Mouse (Mus musculus) liver, embryonic 15.5 days (tissue): ENCODE results near the gene Hoxd12. TPM values are rescaled to one million over a fixed set of nuclear protein-coding genes. Genes with fewer than 3 reads are reported as not detected.

Experiments used
- ATAC-seq: fragments of 200-750 bp; cut with Nextera tagmentation; 2 replicates; pipeline ENCODE4 v1.8.0; 2017; ENCODE audit warnings: moderate number of reproducible peaks, mild to moderate bottlenecking, moderate library complexity; ENCODE audit not compliant: insufficient read depth
- H3K27ac ChIP-seq: fragments of 300-500 bp; sonication (generic); replicated peaks from 2 replicates; pipeline ENCODE4 v1.5.1; 2015; ENCODE audit warnings: mild to moderate bottlenecking, inconsistent platforms
- H3K27me3 ChIP-seq: fragments of 300-500 bp; sonication (generic); 2 replicates; pipeline ENCODE4 v1.6.1; 2015; ENCODE audit warnings: mild to moderate bottlenecking, inconsistent platforms
- H3K36me3 ChIP-seq: fragments of 300-500 bp; sonication (generic); replicated peaks from 2 replicates; pipeline ENCODE4 v1.6.1; 2015; ENCODE audit warnings: moderate library complexity, mild to moderate bottlenecking, inconsistent platforms
- H3K4me1 ChIP-seq: fragments of 300-500 bp; sonication (generic); replicated peaks from 2 replicates; pipeline ENCODE4 v1.6.1; 2015; ENCODE audit warnings: inconsistent platforms
- H3K4me2 ChIP-seq: fragments of 300-500 bp; sonication (generic); 2 replicates; pipeline ENCODE4 v1.6.1; 2015; ENCODE audit warnings: moderate library complexity, mild to moderate bottlenecking, inconsistent platforms
- H3K4me3 ChIP-seq: fragments of 300-500 bp; sonication (generic); replicated peaks from 2 replicates; pipeline ENCODE4 v1.5.1; 2015; ENCODE audit warnings: mild to moderate bottlenecking, inconsistent platforms
- H3K9ac ChIP-seq: fragments of 300-500 bp; sonication (generic); 2 replicates; pipeline ENCODE4 v1.6.1; 2015; ENCODE audit warnings: moderate library complexity, mild to moderate bottlenecking, inconsistent platforms
- H3K9me3 ChIP-seq: fragments of 300-500 bp; sonication (generic); replicated peaks from 2 replicates; pipeline ENCODE4 v1.6.1; 2016; ENCODE audit warnings: inconsistent platforms
- WGBS: fragments of 180-500 bp; shearing (Covaris S2); methylation state at CpG from one replicate; pipeline ENCODE4 v1.1.7; 2015; ENCODE audit warnings: mixed read lengths; ENCODE audit not compliant: insufficient replicate concordance; 5-methylcytosine and 5-hydroxymethylcytosine counted together
- polyA plus RNA-seq: library from polyadenylated mRNA; unstranded; fragments of >200 nt; fragmentation: Nextera tagmentation; extraction: Ambion mirVana; gene quantifications from 2 replicates; pipeline ENCODE4 v1.2.1, GENCODE M21; 2015

Hoxd12 gene
- polyA plus RNA-seq, 1 experiment from 2014 or later, result not detected

DNA sequence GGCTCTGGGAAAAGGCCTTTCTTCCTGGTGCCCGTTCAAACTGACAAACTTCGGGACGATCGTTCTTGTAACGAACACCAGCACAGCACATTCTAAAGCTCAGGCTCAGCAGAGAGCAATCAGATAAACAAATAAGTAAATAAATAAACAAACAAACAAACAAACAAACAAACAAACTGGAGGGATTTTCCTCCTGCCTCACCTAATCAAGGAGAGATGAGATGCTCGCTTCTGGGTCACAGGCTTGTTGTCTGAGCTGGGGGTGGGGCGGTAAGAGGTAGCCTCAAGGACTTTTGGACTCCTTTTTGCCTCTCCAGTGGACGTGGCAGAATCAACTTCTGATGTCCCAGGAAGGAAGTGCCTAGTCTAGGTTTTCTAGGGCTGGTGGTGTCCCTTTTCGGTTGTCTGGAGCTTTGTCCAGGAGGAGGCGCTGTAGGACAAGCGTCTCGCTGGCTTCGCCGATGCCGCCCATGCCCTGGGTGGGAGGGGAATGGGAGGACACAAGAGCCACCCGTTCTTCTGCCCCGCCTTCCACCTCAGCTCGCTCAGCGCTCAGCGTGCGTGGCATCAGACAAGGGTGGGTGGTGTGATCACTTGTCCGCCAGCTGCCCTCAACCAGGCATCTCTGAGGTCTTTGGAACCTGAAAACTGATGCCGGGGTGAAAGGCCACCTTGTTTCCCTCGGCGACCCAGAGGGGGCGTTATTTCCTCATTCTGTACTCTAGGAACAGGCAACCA, 40.9 kb downstream of the Hoxd12 start:
- H3K27me3 ChIP-seq, result peaks cover 97% of the 10 kb centered on the region
- ATAC-seq, result no peak
- no peak overlapping the region for H3K4me3 ChIP-seq
- H3K4me2 ChIP-seq, result peak overlapping the region; percentile 25; the same call in 1 of the 2 replicates
- H3K9ac ChIP-seq, result no peak overlapping the region
- H3K27ac ChIP-seq, result no peak overlapping the region
- no peaks in the 10 kb centered on the region for H3K36me3 ChIP-seq
- 0 out of 2 replicates have a peak, but pooled peaks cover 2% of the 10 kb centered on the region for H3K4me1 ChIP-seq
- 3% methylated on average over 26 of the region's 26 CpGs for WGBS
- no peaks in the 10 kb centered on the region for H3K9me3 ChIP-seq

DNA sequence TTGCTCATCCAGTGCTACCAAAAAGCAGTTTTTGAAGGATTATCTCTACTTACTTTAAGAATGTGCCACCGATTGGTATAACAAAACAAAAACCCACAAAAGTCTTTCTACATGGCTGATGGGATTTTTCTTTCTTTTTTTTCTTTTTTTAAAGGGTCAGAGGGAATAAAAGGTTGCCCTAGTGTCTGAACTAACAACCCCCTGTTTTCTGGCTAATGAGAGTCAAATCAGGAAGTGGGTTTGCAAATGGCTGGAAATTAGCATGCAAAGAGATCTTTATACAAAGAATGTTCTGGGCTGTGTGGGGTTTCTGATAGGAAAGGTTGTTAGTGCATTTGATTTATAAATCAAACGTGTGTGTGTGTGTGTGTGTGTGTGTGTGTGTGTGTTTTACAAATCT, 45.6 kb downstream of the Hoxd12 start:
- H3K27ac ChIP-seq, result no peak overlapping the region
- H3K4me2 ChIP-seq, result no peak overlapping the region
- no peaks in the 10 kb centered on the region for H3K36me3 ChIP-seq
- H3K4me1 ChIP-seq, result 0 out of 2 replicates have a peak, but pooled peaks cover 2% of the 10 kb centered on the region
- no peak for ATAC-seq
- no peaks in the 10 kb centered on the region for H3K9me3 ChIP-seq
- no peak overlapping the region for H3K9ac ChIP-seq
- no peak overlapping the region for H3K4me3 ChIP-seq
- H3K27me3 ChIP-seq, result peaks cover 97% of the 10 kb centered on the region
- 10% methylated on average over 2 of the region's 2 CpGs for WGBS

DNA sequence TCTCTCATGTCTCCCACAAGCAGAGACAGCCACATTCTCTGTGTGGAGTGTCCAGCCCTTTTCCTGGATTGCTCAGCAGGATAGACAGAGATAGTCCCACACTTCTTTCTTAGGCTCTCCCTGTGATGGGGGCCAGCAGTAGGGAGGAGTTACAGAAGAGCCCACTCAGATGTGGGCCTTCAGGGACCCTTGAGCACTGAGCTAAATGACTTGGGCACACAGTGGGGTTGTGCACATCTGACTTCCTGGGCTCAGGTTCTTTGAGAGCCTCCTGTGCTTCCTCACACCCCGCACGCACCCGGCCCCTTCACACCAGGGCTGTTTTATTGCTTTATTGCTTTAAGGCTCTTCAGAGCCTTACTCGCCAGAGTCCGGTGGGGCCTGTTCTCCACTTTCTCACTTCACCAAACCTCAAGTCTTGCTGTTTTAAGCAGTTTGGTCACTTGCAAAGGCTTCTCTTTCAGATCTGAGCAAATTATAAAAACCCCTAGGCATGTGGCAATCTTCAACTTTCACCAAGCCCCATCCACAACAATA, 46.2 kb downstream of the Hoxd12 start:
- ATAC-seq, result no peak
- 37% methylated on average over 5 of the region's 5 CpGs for WGBS
- Histone ChIP-seq H3K27ac (no peak overlapping the region), H3K4me3 (no peak overlapping the region), H3K9me3 (no peaks in the 10 kb centered on the region), H3K9ac (no peak overlapping the region), H3K4me2 (no peak overlapping the region), H3K36me3 (no peaks in the 10 kb centered on the region), H3K4me1 (no peaks in the 10 kb centered on the region), H3K27me3 (peaks cover 97% of the 10 kb centered on the region)

DNA sequence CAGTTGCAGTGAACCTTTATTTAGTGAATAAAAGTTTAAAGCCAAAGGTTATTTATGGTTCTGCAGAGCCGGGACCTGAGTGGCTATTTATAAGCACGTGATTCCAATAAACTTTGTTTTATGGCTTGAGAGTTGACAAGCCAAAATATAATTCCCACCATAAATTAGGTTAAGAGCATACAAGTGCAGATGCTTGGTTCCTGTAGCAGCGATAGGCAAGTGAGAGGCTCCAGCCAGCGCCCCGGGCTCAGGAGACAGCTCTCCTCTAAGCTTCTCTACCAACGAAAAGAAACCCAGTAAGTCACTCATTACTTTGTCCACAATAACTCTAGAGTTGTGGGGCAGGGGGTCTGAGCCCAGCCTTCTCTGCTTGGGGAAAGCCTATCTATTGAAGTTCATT, 47.1 kb downstream of the Hoxd12 start:
- WGBS, result 16% methylated on average over 6 of the region's 6 CpGs
- Histone ChIP-seq H3K36me3 (no peaks in the 10 kb centered on the region), H3K27ac (no peak overlapping the region), H3K4me1 (no peaks in the 10 kb centered on the region), H3K9me3 (no peaks in the 10 kb centered on the region), H3K4me3 (no peak overlapping the region), H3K4me2 (no peak overlapping the region), H3K9ac (no peak overlapping the region), H3K27me3 (peaks cover 97% of the 10 kb centered on the region)
- ATAC-seq, result no peak

DNA sequence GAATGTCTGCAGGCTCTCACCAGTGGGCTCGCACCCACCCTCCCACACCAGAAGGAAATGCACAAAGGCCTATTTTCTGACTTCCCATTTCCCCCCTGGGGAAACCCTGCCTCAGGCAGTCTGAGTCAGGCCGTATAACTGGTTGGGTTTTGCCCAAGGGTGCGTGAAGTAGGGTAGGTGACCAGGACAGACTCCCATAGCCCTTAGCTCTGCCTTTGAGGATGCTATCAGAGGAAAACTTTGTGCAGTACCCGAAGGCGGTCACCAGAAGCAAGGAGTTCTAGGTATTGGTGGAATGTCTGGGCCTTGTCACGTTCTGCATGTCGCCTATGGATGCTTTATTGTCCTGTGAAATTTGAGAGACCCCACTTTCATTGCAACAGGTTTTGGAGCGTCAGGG, 48.1 kb downstream of the Hoxd12 start:
- H3K4me3 ChIP-seq, result no peak overlapping the region
- 18% methylated on average over 8 of the region's 8 CpGs for WGBS
- no peaks in the 10 kb centered on the region for H3K4me1 ChIP-seq
- H3K9ac ChIP-seq, result no peak overlapping the region
- H3K36me3 ChIP-seq, result no peaks in the 10 kb centered on the region
- no peak for ATAC-seq
- no peak overlapping the region for H3K4me2 ChIP-seq
- H3K9me3 ChIP-seq, result no peaks in the 10 kb centered on the region
- peaks cover 97% of the 10 kb centered on the region for H3K27me3 ChIP-seq
- no peak overlapping the region for H3K27ac ChIP-seq

DNA sequence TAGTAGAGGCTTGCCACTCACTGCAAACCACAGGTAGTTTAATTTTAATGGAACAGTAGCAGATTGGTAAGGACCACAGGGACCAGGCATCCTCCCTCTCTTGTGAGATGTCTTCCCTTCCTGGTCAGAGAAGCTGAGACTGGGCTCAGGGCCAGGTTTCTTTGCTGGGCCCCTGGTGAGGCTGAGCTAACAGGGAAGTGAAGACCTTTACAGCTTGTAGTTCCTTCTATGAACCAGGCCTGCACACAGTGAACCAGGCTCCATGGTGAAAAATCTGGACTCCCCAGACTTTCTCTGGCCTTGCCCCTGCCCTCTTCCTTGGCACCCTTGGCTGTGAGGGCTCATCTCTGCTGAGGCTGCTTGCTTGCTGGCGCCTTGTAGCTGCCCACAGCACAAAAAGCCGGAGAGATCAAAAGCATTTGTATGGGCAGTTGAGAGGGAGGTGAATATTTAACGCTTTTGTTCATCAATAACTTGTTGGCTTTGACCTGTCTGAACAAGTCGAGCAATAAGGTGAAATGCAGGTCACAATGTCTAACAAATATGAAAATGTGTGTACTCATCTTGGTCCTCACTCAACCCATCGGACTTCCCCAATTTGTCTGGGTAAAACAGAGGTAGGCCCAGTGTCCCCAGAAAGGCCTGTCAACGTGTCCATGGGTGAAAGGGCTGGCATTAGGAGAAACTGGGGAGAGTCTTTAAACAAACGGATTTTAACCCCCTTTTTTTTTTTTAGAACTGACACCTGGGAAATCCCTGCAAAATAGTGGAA, 49.6 kb downstream of the Hoxd12 start:
- Histone ChIP-seq H3K36me3 (no peaks in the 10 kb centered on the region), H3K9me3 (no peaks in the 10 kb centered on the region), H3K27ac (no peak overlapping the region), H3K4me3 (no peak overlapping the region), H3K4me1 (no peaks in the 10 kb centered on the region), H3K9ac (no peak overlapping the region), H3K27me3 (peaks cover 100% of the 10 kb centered on the region), H3K4me2 (no peak overlapping the region)
- ATAC-seq, result no peak
- 36% methylated on average over 7 of the region's 7 CpGs for WGBS

DNA sequence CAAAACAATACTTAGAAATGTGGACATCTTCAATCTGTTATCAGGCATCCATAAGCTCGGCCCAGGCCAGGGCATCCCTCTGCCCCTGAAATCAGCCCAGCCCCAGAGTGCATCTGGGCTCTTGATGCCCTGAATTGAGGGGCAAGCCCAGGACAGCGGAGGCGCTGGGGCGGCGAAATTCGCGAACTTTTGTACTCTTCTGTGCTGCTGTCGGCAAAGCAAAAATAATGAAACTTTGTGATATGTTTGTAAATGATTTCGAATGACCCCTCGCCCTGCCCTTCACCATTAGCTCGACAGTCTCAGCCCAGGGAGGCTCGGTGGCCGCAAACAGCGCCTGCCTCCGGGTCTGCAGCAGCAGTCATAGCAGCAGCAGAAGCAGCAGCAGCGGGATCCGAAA, 50.4 kb downstream of the Hoxd12 start:
- Histone ChIP-seq H3K27me3 (peaks cover 99% of the 10 kb centered on the region), H3K9ac (no peak overlapping the region), H3K36me3 (no peaks in the 10 kb centered on the region), H3K27ac (no peak overlapping the region), H3K9me3 (no peaks in the 10 kb centered on the region), H3K4me2 (no peak overlapping the region), H3K4me1 (no peaks in the 10 kb centered on the region), H3K4me3 (no peak overlapping the region)
- no peak for ATAC-seq
- WGBS, result 35% methylated on average over 17 of the region's 17 CpGs

DNA sequence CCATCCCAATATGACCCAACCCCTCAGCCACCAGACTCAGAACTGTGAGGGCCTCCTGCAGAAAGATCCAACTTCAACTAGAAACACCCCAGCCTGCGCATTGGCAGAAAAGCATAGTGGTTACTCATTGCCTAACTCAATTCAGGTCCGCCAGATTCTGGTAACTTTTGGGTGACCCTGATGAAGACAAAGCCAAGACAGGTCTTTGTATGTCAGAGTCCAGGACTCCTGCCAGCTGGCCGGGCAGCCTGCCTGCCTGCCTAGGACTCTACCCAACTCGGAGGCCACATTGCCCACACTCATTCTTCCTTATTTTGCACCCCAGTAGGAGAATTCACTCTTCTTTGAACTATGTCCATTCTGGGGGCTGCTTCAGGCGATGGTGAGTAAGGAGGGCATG, 51.7 kb downstream of the Hoxd12 start, which contains the start of gene Gm28230:
TSS of gene Gm28230 (plus strand) at position 178 of the 400 bp plus-strand sequence.
- Histone ChIP-seq H3K27ac (no peak within 1 kb of the TSS), H3K4me3 (no peak within 1 kb of the TSS; the same call in 1 of the 2 replicates), H3K36me3 (no peaks in the 10 kb centered on the region), H3K27me3 (peaks cover 99% of the 10 kb centered on the region), H3K9me3 (no peaks in the 10 kb centered on the region), H3K9ac (no peak within 1 kb of the TSS), H3K4me1 (no peaks in the 10 kb centered on the region), H3K4me2 (peak within 1 kb of the TSS; percentile 29; the same call in 1 of the 2 replicates)
- ATAC-seq, result no peak
- WGBS, result 43% methylated on average over 5 of the region's 5 CpGs

DNA sequence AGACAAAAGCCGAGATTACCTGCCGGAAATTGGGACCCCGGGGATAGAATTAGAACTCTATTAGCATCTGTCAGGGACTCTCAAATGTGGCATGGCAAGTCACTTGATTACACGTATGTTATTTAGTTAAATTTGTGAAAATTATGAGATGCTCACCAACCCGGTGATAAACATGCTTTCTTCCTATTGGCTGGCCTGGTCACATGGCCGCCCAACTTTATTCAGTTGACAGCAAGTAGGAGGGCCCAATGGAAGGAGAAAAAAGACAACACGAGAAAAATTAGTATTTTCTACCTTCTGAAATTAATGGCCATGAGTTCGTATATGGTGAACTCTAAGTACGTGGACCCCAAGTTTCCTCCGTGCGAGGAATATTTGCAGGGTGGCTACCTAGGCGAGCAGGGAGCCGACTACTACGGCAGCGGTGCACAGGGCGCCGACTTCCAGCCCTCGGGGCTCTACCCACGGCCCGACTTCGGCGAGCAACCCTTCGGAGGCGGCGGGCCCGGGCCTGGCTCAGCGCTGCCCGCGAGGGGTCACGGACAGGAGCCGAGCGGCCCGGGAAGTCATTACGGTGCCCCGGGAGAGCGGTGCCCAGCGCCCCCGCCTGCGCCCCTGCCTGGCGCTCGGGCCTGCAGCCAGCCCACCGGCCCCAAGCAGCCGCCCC, 52.3 kb downstream of the Hoxd12 start:
- no peak overlapping the region; the same call in 1 of the 2 replicates for H3K4me3 ChIP-seq
- WGBS, result 14% methylated on average over 42 of the region's 43 CpGs
- ATAC-seq, result no peak

More for the DNA sequence above, 52.3 kb downstream of the Hoxd12 start:
- no peaks in the 10 kb centered on the region for H3K4me1 ChIP-seq
- H3K27ac ChIP-seq, result no peak overlapping the region
- peak overlapping the region; percentile 29; the same call in 1 of the 2 replicates for H3K4me2 ChIP-seq
- H3K36me3 ChIP-seq, result no peaks in the 10 kb centered on the region
- no peak overlapping the region for H3K9ac ChIP-seq
- H3K9me3 ChIP-seq, result no peaks in the 10 kb centered on the region
- peaks cover 99% of the 10 kb centered on the region for H3K27me3 ChIP-seq
